Mouse (Mus musculus) kidney, postnatal 0 days (tissue): Measurements from ENCODE around the gene Ptdss2. TPM values are rescaled to one million over a fixed set of nuclear protein-coding genes. Genes with fewer than 3 reads are reported as not detected.

Experiments
- ATAC-seq: fragments of 200-750 bp; cut with Nextera tagmentation; replicated peaks from 2 replicates; pipeline ENCODE4 v1.8.0; 2017; ENCODE audit warnings: low read depth, moderate number of reproducible peaks, moderate TSS enrichment, moderate library complexity; ENCODE audit not compliant: low FRiP score
- DNase-seq: peaks from one replicate; pipeline ENCODE4 v3.0.0-alpha.2; 2016; ENCODE audit warnings: low spot score
- H3K27ac ChIP-seq: fragments of 300-500 bp; sonication (generic); 2 replicates; pipeline ENCODE4 v1.5.1; 2014; ENCODE audit warnings: mild to moderate bottlenecking
- H3K27me3 ChIP-seq: fragments of 300-500 bp; sonication (generic); 2 replicates; pipeline ENCODE4 v1.6.1; 2014; ENCODE audit warnings: low read length, mixed read lengths; ENCODE audit not compliant: insufficient read depth
- H3K36me3 ChIP-seq: fragments of 300-500 bp; sonication (generic); 2 replicates; pipeline ENCODE4 v1.6.1; 2014; ENCODE audit warnings: low read length, mixed read lengths; ENCODE audit not compliant: insufficient read depth
- H3K4me1 ChIP-seq: fragments of 300-500 bp; sonication (generic); replicated peaks from 2 replicates; pipeline ENCODE4 v1.6.1; 2014; ENCODE audit warnings: antibody characterized with exemption, low read length, mixed read lengths; ENCODE audit not compliant: insufficient read depth
- H3K4me2 ChIP-seq: fragments of 300-500 bp; sonication (generic); 2 replicates; pipeline ENCODE4 v1.6.1; 2014; ENCODE audit warnings: mild to moderate bottlenecking, low read length, moderate library complexity, mixed read lengths
- H3K4me3 ChIP-seq: fragments of 300-500 bp; sonication (generic); replicated peaks from 2 replicates; pipeline ENCODE4 v1.5.1; 2014; ENCODE audit warnings: low read depth, low read length
- H3K9ac ChIP-seq: fragments of 300-500 bp; sonication (generic); 2 replicates; pipeline ENCODE4 v1.6.1; 2014; ENCODE audit warnings: low read depth, low read length
- H3K9me3 ChIP-seq: fragments of 300-500 bp; sonication (generic); replicated peaks from 2 replicates; pipeline ENCODE4 v1.6.1; 2016; ENCODE audit warnings: low read length, inconsistent platforms, mixed read lengths
- CTCF ChIP-seq: IDR thresholded peaks from 2 replicates; pipeline ENCODE4 v1.5.1; 2016; ENCODE audit warnings: antibody characterized with exemption, low read depth, mild to moderate bottlenecking, moderate library complexity
- WGBS: fragments of 180-500 bp; shearing (Covaris S2); extraction: QIAGEN DNeasy Blood & Tissue Kit; methylation state at CpG from one replicate; pipeline ENCODE4 v1.1.7; 2014; 5-methylcytosine and 5-hydroxymethylcytosine counted together
- polyA plus RNA-seq: library from polyadenylated mRNA; unstranded; fragments of >200 nt; fragmentation: Nextera tagmentation; extraction: Ambion mirVana; gene quantifications from 2 replicates; pipeline ENCODE4 v1.2.1, GENCODE M21; 2015

The Ptdss2 gene
- polyA plus RNA-seq, 1 experiment from 2014 or later, result 75.3 TPM

- no peaks in the 10 kb centered on the region for H3K27me3 ChIP-seq
- H3K4me1 ChIP-seq, result peaks cover 8% of the 10 kb centered on the region
- peak overlapping the region; percentile 81 for H3K9ac ChIP-seq
- H3K27ac ChIP-seq, result peak overlapping the region; percentile 82
- 0 out of 2 replicates have a peak, but pooled peaks have one; percentile 31 for ATAC-seq
- no peak for TF ChIP-seq CTCF
- 1% methylated on average over 22 of the region's 22 CpGs for WGBS
- DNase-seq, result peak; percentile 88
- peak overlapping the region; percentile 78 for H3K4me2 ChIP-seq
- H3K36me3 ChIP-seq, result peaks cover 23% of the 10 kb centered on the region
- H3K4me3 ChIP-seq, result peak overlapping the region; percentile 66
- H3K9me3 ChIP-seq, result no peaks in the 10 kb centered on the region
Measured at GRCm38 (mm10) chr7:141168518-141168953, 46.4 kb downstream of the Ptdss2 start.

- ATAC-seq, result no peak
- Histone ChIP-seq H3K27me3 (no peaks in the 10 kb centered on the region), H3K36me3 (peaks cover 15% of the 10 kb centered on the region), H3K4me1 (peaks cover 8% of the 10 kb centered on the region), H3K9ac (no peak overlapping the region), H3K4me3 (no peak overlapping the region), H3K4me2 (no peak overlapping the region; the same call in 1 of the 2 replicates), H3K9me3 (no peaks in the 10 kb centered on the region), H3K27ac (0 out of 2 replicates have a peak overlapping the region, but pooled peaks have one; percentile 82)
- DNase-seq, result no peak
- no peak for TF ChIP-seq CTCF
- WGBS, result 83% methylated on average over 1 of the region's 1 CpGs
Measured at GRCm38 (mm10) chr7:141169300-141169699, 47.1 kb downstream of the Ptdss2 start.

GRCm38 (mm10) chr7:141169866-141170265 is 47.7 kb downstream of the Ptdss2 start:
- H3K27ac ChIP-seq, result no peak overlapping the region
- H3K9me3 ChIP-seq, result no peaks in the 10 kb centered on the region
- H3K4me1 ChIP-seq, result peaks cover 8% of the 10 kb centered on the region
- ATAC-seq (no peak), DNase-seq (no peak)
- no peak overlapping the region for H3K4me3 ChIP-seq
- TF ChIP-seq CTCF, result no peak
- H3K4me2 ChIP-seq, result no peak overlapping the region
- H3K27me3 ChIP-seq, result no peaks in the 10 kb centered on the region
- no peak overlapping the region for H3K9ac ChIP-seq
- H3K36me3 ChIP-seq, result peaks cover 11% of the 10 kb centered on the region

GRCm38 (mm10) chr7:141172116-141173006 is 50.2 kb downstream of the Ptdss2 start, which contains the start of gene Rnh1:
Gene Rnh1 (minus strand): TSS chr7:141172857.
- H3K4me3 ChIP-seq, result peak within 1 kb of the TSS; percentile 50
- H3K9me3 ChIP-seq, result no peaks in the 10 kb centered on the region
- ATAC-seq, result peak; percentile 94
- peaks cover 8% of the 10 kb centered on the region for H3K4me1 ChIP-seq
- H3K27me3 ChIP-seq, result no peaks in the 10 kb centered on the region
- peak; percentile 97 for DNase-seq
- H3K4me2 ChIP-seq, result peak within 1 kb of the TSS; percentile 71
- WGBS, result 3% methylated on average over 55 of the region's 55 CpGs
- H3K27ac ChIP-seq, result peak within 1 kb of the TSS; percentile 93
- TF ChIP-seq CTCF, result peak; percentile 32; the same call in 1 of the 2 replicates
- no peaks in the 10 kb centered on the region for H3K36me3 ChIP-seq
- peak within 1 kb of the TSS; percentile 67 for H3K9ac ChIP-seq

- ATAC-seq, result no peak
- 75% methylated on average over 5 of the region's 5 CpGs for WGBS
- no peaks in the 10 kb centered on the region for H3K36me3 ChIP-seq
Measured at GRCm38 (mm10) chr7:141173323-141173850, 51.2 kb downstream of the Ptdss2 start.

GRCm38 (mm10) chr7:141175068-141175467 is 52.9 kb downstream of the Ptdss2 start:
- Histone ChIP-seq H3K4me2 (no peak overlapping the region), H3K36me3 (no peaks in the 10 kb centered on the region), H3K4me3 (no peak overlapping the region), H3K27ac (no peak overlapping the region), H3K9me3 (no peaks in the 10 kb centered on the region), H3K27me3 (no peaks in the 10 kb centered on the region), H3K9ac (no peak overlapping the region), H3K4me1 (no peaks in the 10 kb centered on the region)
- DNase-seq, result no peak
- ATAC-seq, result no peak
- 90% methylated on average over 4 of the region's 4 CpGs for WGBS
- peak; percentile 24; the same call in 1 of the 2 replicates for TF ChIP-seq CTCF

More at GRCm38 (mm10) chr7:141173323-141173850, 51.2 kb downstream of the Ptdss2 start:
- peak overlapping the region; percentile 71 for H3K4me2 ChIP-seq
- no peak for TF ChIP-seq CTCF
- peak overlapping the region; percentile 93 for H3K27ac ChIP-seq
- no peak overlapping the region for H3K9ac ChIP-seq
- DNase-seq, result no peak
- H3K27me3 ChIP-seq, result no peaks in the 10 kb centered on the region
- peak overlapping the region; percentile 50; the same call in 1 of the 2 replicates for H3K4me3 ChIP-seq
- H3K9me3 ChIP-seq, result no peaks in the 10 kb centered on the region
- H3K4me1 ChIP-seq, result no peaks in the 10 kb centered on the region
